Mouse (Mus musculus): ENCODE data around the gene Hjurp. TPM values are rescaled to one million over a fixed set of nuclear protein-coding genes. Genes with fewer than 3 reads are reported as not detected.

The Hjurp gene
- polyA plus RNA-seq, 1 experiment from 2014 or later, result 80.2 TPM

- 79% methylated on average over 13 of the region's 13 CpGs for WGBS
Measured at GRCm38 (mm10) chr1:88255989-88256754, 21.3 kb downstream of the Hjurp start.

GRCm38 (mm10) chr1:88255466-88255857 is 22.0 kb downstream of the Hjurp start:
- DNase-seq, result no peak
- Histone ChIP-seq H3K9me3 (ENCODE audit: control insufficient read depth, low read length) (peaks cover 69% of the 10 kb centered on the region), H3K4me1 (ENCODE audit: control insufficient read depth, insufficient read depth, low read length) (no peaks in the 10 kb centered on the region), H3K36me3 (ENCODE audit: control insufficient read depth, insufficient read depth, low read length) (peaks cover 11% of the 10 kb centered on the region), H3K27ac (replicated peaks; ENCODE audit: low read depth, low read length) (no peak overlapping the region), H3K4me3 (replicated peaks; ENCODE audit: low read depth, low read length) (no peak overlapping the region), H3K9ac (replicated peaks; ENCODE audit: low read length) (no peak overlapping the region), H3K4me2 (ENCODE audit: low read length) (no peak overlapping the region), H3K27me3 (ENCODE audit: control insufficient read depth, insufficient read depth, low read length) (no peaks in the 10 kb centered on the region)
- ATAC-seq (ENCODE audit: low FRiP score, low TSS enrichment), result peak; percentile 2; the same call in 1 of the 2 replicates
- WGBS, result 56% methylated on average over 2 of the region's 2 CpGs

More at GRCm38 (mm10) chr1:88255989-88256754, 21.3 kb downstream of the Hjurp start:
- Histone ChIP-seq H3K27ac (replicated peaks; ENCODE audit: low read depth, low read length) (no peak overlapping the region), H3K4me1 (ENCODE audit: control insufficient read depth, insufficient read depth, low read length) (no peaks in the 10 kb centered on the region), H3K9ac (replicated peaks; ENCODE audit: low read length) (no peak overlapping the region), H3K36me3 (ENCODE audit: control insufficient read depth, insufficient read depth, low read length) (peaks cover 18% of the 10 kb centered on the region), H3K27me3 (ENCODE audit: control insufficient read depth, insufficient read depth, low read length) (no peaks in the 10 kb centered on the region), H3K4me2 (ENCODE audit: low read length) (no peak overlapping the region), H3K4me3 (replicated peaks; ENCODE audit: low read depth, low read length) (no peak overlapping the region), H3K9me3 (ENCODE audit: control insufficient read depth, low read length) (peaks cover 62% of the 10 kb centered on the region)
- ATAC-seq (ENCODE audit: low FRiP score, low TSS enrichment) (no peak; the same call in 1 of the 2 replicates), DNase-seq (no peak)

DNA sequence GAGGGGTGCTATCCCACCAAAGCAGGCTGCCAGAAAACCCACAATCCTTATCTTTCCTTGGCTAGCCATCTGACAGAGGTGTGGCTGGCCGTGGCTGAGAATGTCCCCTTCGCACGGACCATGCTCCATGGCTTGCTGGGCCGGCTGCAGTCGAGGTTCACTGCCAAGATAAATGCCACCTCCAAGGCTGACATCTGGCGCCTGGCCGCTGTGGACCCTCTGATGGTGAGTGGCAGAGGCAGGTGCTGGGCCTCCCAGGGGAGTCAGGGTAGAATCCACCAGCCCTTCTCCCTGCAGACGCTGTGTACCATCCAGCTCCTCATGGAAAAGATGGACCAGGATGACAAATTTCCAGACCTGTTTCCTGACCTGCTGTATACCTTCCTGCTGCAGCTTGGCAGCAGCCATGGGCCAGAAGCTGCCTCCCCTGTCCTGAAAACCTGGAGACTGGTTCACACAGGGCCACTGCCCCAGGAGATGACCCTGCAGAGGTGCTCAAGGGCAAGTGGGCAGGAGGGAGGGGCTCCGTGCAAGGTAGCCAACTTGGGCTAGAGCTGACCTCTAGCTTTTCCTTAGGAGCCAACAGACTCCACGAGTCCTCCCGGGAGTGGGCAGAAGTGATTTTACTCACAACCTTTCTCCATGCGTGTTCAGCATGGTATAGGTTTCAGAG is 22.5 kb downstream of the Hjurp start:
- 88% methylated on average over 12 of the region's 12 CpGs for WGBS
- ATAC-seq (ENCODE audit: low FRiP score, low TSS enrichment), result peak; percentile 7; the same call in 1 of the 2 replicates

GRCm38 (mm10) chr1:88253540-88253939 is 23.9 kb downstream of the Hjurp start:
- Histone ChIP-seq H3K36me3 (ENCODE audit: control insufficient read depth, insufficient read depth, low read length) (no peaks in the 10 kb centered on the region), H3K27me3 (ENCODE audit: control insufficient read depth, insufficient read depth, low read length) (no peaks in the 10 kb centered on the region), H3K4me2 (ENCODE audit: low read length) (no peak overlapping the region), H3K9me3 (ENCODE audit: control insufficient read depth, low read length) (peaks cover 88% of the 10 kb centered on the region), H3K9ac (replicated peaks; ENCODE audit: low read length) (no peak overlapping the region), H3K27ac (replicated peaks; ENCODE audit: low read depth, low read length) (no peak overlapping the region), H3K4me3 (replicated peaks; ENCODE audit: low read depth, low read length) (no peak overlapping the region), H3K4me1 (ENCODE audit: control insufficient read depth, insufficient read depth, low read length) (no peaks in the 10 kb centered on the region)
- ATAC-seq (ENCODE audit: low FRiP score, low TSS enrichment) (no peak), DNase-seq (no peak)
- 76% methylated on average over 6 of the region's 6 CpGs for WGBS

More for the DNA sequence above, 22.5 kb downstream of the Hjurp start:
- Histone ChIP-seq H3K36me3 (ENCODE audit: control insufficient read depth, insufficient read depth, low read length) (peaks cover 6% of the 10 kb centered on the region), H3K9me3 (ENCODE audit: control insufficient read depth, low read length) (peaks cover 74% of the 10 kb centered on the region), H3K27ac (replicated peaks; ENCODE audit: low read depth, low read length) (no peak overlapping the region), H3K9ac (replicated peaks; ENCODE audit: low read length) (no peak overlapping the region), H3K4me1 (ENCODE audit: control insufficient read depth, insufficient read depth, low read length) (no peaks in the 10 kb centered on the region), H3K4me2 (ENCODE audit: low read length) (no peak overlapping the region), H3K27me3 (ENCODE audit: control insufficient read depth, insufficient read depth, low read length) (no peaks in the 10 kb centered on the region), H3K4me3 (replicated peaks; ENCODE audit: low read depth, low read length) (no peak overlapping the region)
- DNase-seq, result no peak

- Histone ChIP-seq H3K36me3 (ENCODE audit: control insufficient read depth, insufficient read depth, low read length) (no peaks in the 10 kb centered on the region), H3K4me2 (ENCODE audit: low read length) (no peak overlapping the region), H3K9ac (replicated peaks; ENCODE audit: low read length) (no peak overlapping the region), H3K27me3 (ENCODE audit: control insufficient read depth, insufficient read depth, low read length) (no peaks in the 10 kb centered on the region), H3K27ac (replicated peaks; ENCODE audit: low read depth, low read length) (no peak overlapping the region), H3K4me1 (ENCODE audit: control insufficient read depth, insufficient read depth, low read length) (no peaks in the 10 kb centered on the region), H3K4me3 (replicated peaks; ENCODE audit: low read depth, low read length) (no peak overlapping the region), H3K9me3 (ENCODE audit: control insufficient read depth, low read length) (peaks cover 92% of the 10 kb centered on the region)
- 74% methylated on average over 8 of the region's 8 CpGs for WGBS
- no peak for ATAC-seq (ENCODE audit: low FRiP score, low TSS enrichment)
- no peak for DNase-seq
Measured at GRCm38 (mm10) chr1:88253106-88253505, 24.3 kb downstream of the Hjurp start.

GRCm38 (mm10) chr1:88250023-88250422 is 27.4 kb downstream of the Hjurp start:
- no peak overlapping the region for H3K4me3 ChIP-seq (replicated peaks; ENCODE audit: low read depth, low read length)
- WGBS, result 83% methylated on average over 5 of the region's 5 CpGs

DNA sequence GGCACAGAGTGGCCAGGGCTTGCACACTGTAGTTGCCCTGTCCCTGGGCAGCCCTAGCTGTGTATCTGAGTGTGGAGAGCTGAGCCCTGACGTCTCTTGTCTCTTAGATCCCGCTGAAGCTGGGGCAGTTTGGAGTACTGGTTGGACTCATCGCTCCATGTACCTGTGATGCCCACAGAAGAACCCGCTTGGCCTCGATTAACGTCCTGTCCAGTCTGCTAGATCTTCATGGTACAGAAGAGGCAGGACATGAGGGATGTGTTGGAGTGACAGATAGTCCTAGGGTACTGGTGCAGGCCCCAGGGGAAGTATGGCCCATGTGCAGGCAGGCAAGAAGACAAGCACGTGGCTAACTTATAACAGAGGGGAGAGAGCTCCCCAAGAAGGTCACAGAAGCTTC is 27.8 kb downstream of the Hjurp start:
- 77% methylated on average over 7 of the region's 7 CpGs for WGBS
- H3K27ac ChIP-seq (replicated peaks; ENCODE audit: low read depth, low read length), result no peak overlapping the region
- H3K27me3 ChIP-seq (ENCODE audit: control insufficient read depth, insufficient read depth, low read length), result no peaks in the 10 kb centered on the region
- H3K9ac ChIP-seq (replicated peaks; ENCODE audit: low read length), result no peak overlapping the region
- H3K4me3 ChIP-seq (replicated peaks; ENCODE audit: low read depth, low read length), result no peak overlapping the region
- peaks cover 95% of the 10 kb centered on the region for H3K9me3 ChIP-seq (ENCODE audit: control insufficient read depth, low read length)
- no peaks in the 10 kb centered on the region for H3K36me3 ChIP-seq (ENCODE audit: control insufficient read depth, insufficient read depth, low read length)
- no peaks in the 10 kb centered on the region for H3K4me1 ChIP-seq (ENCODE audit: control insufficient read depth, insufficient read depth, low read length)
- no peak for ATAC-seq (ENCODE audit: low FRiP score, low TSS enrichment)
- DNase-seq, result no peak
- H3K4me2 ChIP-seq (ENCODE audit: low read length), result no peak overlapping the region

More at GRCm38 (mm10) chr1:88250023-88250422, 27.4 kb downstream of the Hjurp start:
- Histone ChIP-seq H3K27me3 (ENCODE audit: control insufficient read depth, insufficient read depth, low read length) (no peaks in the 10 kb centered on the region), H3K27ac (replicated peaks; ENCODE audit: low read depth, low read length) (no peak overlapping the region), H3K9ac (replicated peaks; ENCODE audit: low read length) (no peak overlapping the region), H3K4me2 (ENCODE audit: low read length) (no peak overlapping the region), H3K4me1 (ENCODE audit: control insufficient read depth, insufficient read depth, low read length) (no peaks in the 10 kb centered on the region), H3K9me3 (ENCODE audit: control insufficient read depth, low read length) (peaks cover 95% of the 10 kb centered on the region), H3K36me3 (ENCODE audit: control insufficient read depth, insufficient read depth, low read length) (no peaks in the 10 kb centered on the region)
- no peak for ATAC-seq (ENCODE audit: low FRiP score, low TSS enrichment)
- DNase-seq, result no peak

DNA sequence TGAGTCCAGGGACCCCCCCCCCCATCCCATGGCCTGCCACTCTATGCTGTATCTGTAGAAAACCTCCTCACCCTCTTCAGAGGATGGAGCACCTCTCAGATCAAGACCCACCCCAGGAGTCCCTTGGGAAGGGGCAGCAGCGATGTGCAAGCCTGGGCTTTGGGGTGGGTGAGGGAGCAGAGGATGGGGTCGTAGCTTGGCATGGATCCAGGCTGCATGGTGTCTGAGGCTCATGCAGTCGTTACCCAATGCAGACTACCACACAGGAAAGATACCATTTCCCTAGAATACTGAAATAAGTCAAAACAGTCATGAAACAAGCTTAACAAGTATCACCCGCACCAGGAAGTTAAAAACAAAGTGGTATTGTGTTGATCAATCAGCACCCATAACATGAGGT is 28.8 kb downstream of the Hjurp start:
- Histone ChIP-seq H3K4me2 (ENCODE audit: low read length) (no peak overlapping the region), H3K27ac (replicated peaks; ENCODE audit: low read depth, low read length) (no peak overlapping the region), H3K27me3 (ENCODE audit: control insufficient read depth, insufficient read depth, low read length) (no peaks in the 10 kb centered on the region), H3K36me3 (ENCODE audit: control insufficient read depth, insufficient read depth, low read length) (no peaks in the 10 kb centered on the region), H3K9ac (replicated peaks; ENCODE audit: low read length) (no peak overlapping the region), H3K4me3 (replicated peaks; ENCODE audit: low read depth, low read length) (no peak overlapping the region), H3K9me3 (ENCODE audit: control insufficient read depth, low read length) (peaks cover 97% of the 10 kb centered on the region), H3K4me1 (ENCODE audit: control insufficient read depth, insufficient read depth, low read length) (no peaks in the 10 kb centered on the region)
- WGBS, result 70% methylated on average over 4 of the region's 4 CpGs
- DNase-seq (no peak), ATAC-seq (ENCODE audit: low FRiP score, low TSS enrichment) (no peak)

All from midbrain, embryonic 14.5 days (tissue).